Mouse (Mus musculus) heart, postnatal 36 days (tissue): ENCODE data around the gene Sprr2a2. TPM values are rescaled to one million over a fixed set of nuclear protein-coding genes. Genes with fewer than 3 reads are reported as not detected.
"Not testable (repeated sequence)": the region's sequence is repeated elsewhere in the genome, so short reads cannot be mapped to it uniquely, and the experiment has no call there.

ENCODE experiments used
- DNase-seq, 2 experiments: peaks; one replicate each; pipeline ENCODE4 v3.0.0; 2021 to 2022
- intact Hi-C: fragments of 180-260 bp; cut with DNase I; formaldehyde crosslinking; loops from one replicate; pipeline ENCODE4 v1.15.1; 2025
- total RNA-seq, 2 experiments: library from RNA; stranded (reverse); gene quantifications; 2 replicates each; pipeline ENCODE4 v1.2.3; 2021

Sprr2a2 gene
- total RNA-seq, 2 experiments from 2014 or later: 0.38 to 0.58 TPM

- DNase-seq, intact Hi-C loops: not testable (repeated sequence)
These were observed 55.8 kb downstream of the Sprr2a2 start for GRCm38 (mm10) chr3:92271414-92271985.

GRCm38 (mm10) chr3:92273504-92273903 is 57.8 kb downstream of the Sprr2a2 start:
- DNase-seq, intact Hi-C loops: not testable (repeated sequence)

- DNase-seq, intact Hi-C loops: not testable (repeated sequence)
These were observed 58.3 kb downstream of the Sprr2a2 start for GRCm38 (mm10) chr3:92274018-92274417.

GRCm38 (mm10) chr3:92279663-92280062 is 63.9 kb downstream of the Sprr2a2 start:
- intact Hi-C loops, DNase-seq: not testable (repeated sequence)

- not testable (repeated sequence) for DNase-seq
These were observed 65.4 kb downstream of the Sprr2a2 start for GRCm38 (mm10) chr3:92280963-92281606.

GRCm38 (mm10) chr3:92285101-92285500 is 69.4 kb downstream of the Sprr2a2 start, which contains the start of gene Sprr2a3:
Sprr2a3 (plus strand) TSS chr3:92285417.
- intact Hi-C loops, DNase-seq: not testable (repeated sequence)

More at GRCm38 (mm10) chr3:92280963-92281606, 65.4 kb downstream of the Sprr2a2 start:
- intact Hi-C loops: not testable (repeated sequence)

- DNase-seq, intact Hi-C loops: not testable (repeated sequence)
These were observed 72.8 kb downstream of the Sprr2a2 start for GRCm38 (mm10) chr3:92288489-92288888.

Other genes starting within 250 kb of the Sprr2a2 start
- not detected for gene Pglyrp3, start 201.3 kb upstream of the Sprr2a2 start, total RNA-seq
- gene Lor, start 132.8 kb upstream of the Sprr2a2 start, total RNA-seq: not detected
- not detected for gene Prr9, start 92.0 kb upstream of the Sprr2a2 start, total RNA-seq
- gene Lelp1, start 73.2 kb upstream of the Sprr2a2 start, total RNA-seq: not detected
- not detected for gene Sprr2a1, start 121 bp upstream of the Sprr2a2 start, total RNA-seq
- gene Sprr2a3, start 69.5 kb downstream of the Sprr2a2 start, total RNA-seq: not detected
- gene Sprr2b, start 100.7 kb downstream of the Sprr2a2 start, total RNA-seq: not detected
- gene Sprr2d, start 123.2 kb downstream of the Sprr2a2 start, total RNA-seq: not detected
- not detected for gene Sprr2e, start 136.2 kb downstream of the Sprr2a2 start, total RNA-seq
- gene Sprr2f, start 149.3 kb downstream of the Sprr2a2 start, total RNA-seq: not detected
- not detected for gene Sprr2h, start 169.8 kb downstream of the Sprr2a2 start, total RNA-seq
- not detected for gene Sprr2i, start 192.1 kb downstream of the Sprr2a2 start, total RNA-seq
- not detected for gene Sprr2j-ps, start 202.2 kb downstream of the Sprr2a2 start, total RNA-seq
- gene Gm9774, start 213.5 kb downstream of the Sprr2a2 start, total RNA-seq: 1 to 10 TPM; 1.2 to 3.3 TPM
- gene Sprr2k, start 216.7 kb downstream of the Sprr2a2 start, total RNA-seq: not detected
- gene Sprr1b, start 222.9 kb downstream of the Sprr2a2 start, total RNA-seq: not detected
- gene Sprr3, start 242.8 kb downstream of the Sprr2a2 start, total RNA-seq: not detected